Mouse (Mus musculus) midbrain, embryonic 16.5 days (tissue): Measurements from ENCODE around the gene Gclc. TPM values are rescaled to one million over a fixed set of nuclear protein-coding genes. Genes with fewer than 3 reads are reported as not detected.

ENCODE experiments used
- ATAC-seq: fragments of 200-750 bp; cut with Nextera tagmentation; 2 replicates; pipeline ENCODE4 v1.8.0; 2017; ENCODE audit warnings: moderate TSS enrichment
- H3K27ac ChIP-seq: fragments of 300-500 bp; sonication (generic); 2 replicates; pipeline ENCODE4 v1.5.1; 2014; ENCODE audit warnings: mild to moderate bottlenecking, low read length, mixed read lengths
- H3K27me3 ChIP-seq: fragments of 300-500 bp; sonication (generic); 2 replicates; pipeline ENCODE4 v1.6.1; 2014; ENCODE audit warnings: low read depth, low read length, mixed read lengths; ENCODE audit not compliant: control insufficient read depth, insufficient read depth
- H3K36me3 ChIP-seq: fragments of 300-500 bp; sonication (generic); 2 replicates; pipeline ENCODE4 v1.6.1; 2014; ENCODE audit warnings: mild to moderate bottlenecking, low read length, moderate library complexity, mixed read lengths; ENCODE audit not compliant: control insufficient read depth, insufficient read depth
- H3K4me1 ChIP-seq: fragments of 300-500 bp; sonication (generic); 2 replicates; pipeline ENCODE4 v1.6.1; 2014; ENCODE audit warnings: mild to moderate bottlenecking, low read length, mixed read lengths; ENCODE audit not compliant: control insufficient read depth, insufficient read depth
- H3K4me2 ChIP-seq: fragments of 300-500 bp; sonication (generic); 2 replicates; pipeline ENCODE4 v1.6.1; 2014; ENCODE audit warnings: mild to moderate bottlenecking, low read length, mixed read lengths
- H3K4me3 ChIP-seq: fragments of 300-500 bp; sonication (generic); 2 replicates; pipeline ENCODE4 v1.5.1; 2014; ENCODE audit warnings: low read depth, mild to moderate bottlenecking, low read length, moderate library complexity, mixed read lengths
- H3K9ac ChIP-seq: fragments of 300-500 bp; sonication (generic); 2 replicates; pipeline ENCODE4 v1.6.1; 2014; ENCODE audit warnings: low read depth, low read length, mixed read lengths
- H3K9me3 ChIP-seq: fragments of 300-500 bp; sonication (generic); replicated peaks from 2 replicates; pipeline ENCODE4 v1.6.1; 2014; ENCODE audit warnings: mild to moderate bottlenecking, low read length, mixed read lengths; ENCODE audit not compliant: control insufficient read depth, poor library complexity, severe bottlenecking
- WGBS: fragments of 180-500 bp; shearing (Covaris S2); extraction: QIAGEN DNeasy Blood & Tissue Kit; methylation state at CpG from one replicate; pipeline ENCODE4 v1.1.7; 2014; 5-methylcytosine and 5-hydroxymethylcytosine counted together
- polyA plus RNA-seq: library from polyadenylated mRNA; unstranded; fragments of >200 nt; fragmentation: Nextera tagmentation; extraction: Ambion mirVana; gene quantifications from 2 replicates; pipeline ENCODE4 v1.2.1, GENCODE M21; 2015

Gclc gene
- polyA plus RNA-seq, 1 experiment from 2014 or later = 15.1 TPM

GRCm38 (mm10) chr9:77785466-77785865 is 31.1 kb downstream of the Gclc start:
- Histone ChIP-seq H3K4me2 (no peak overlapping the region), H3K4me3 (no peak overlapping the region), H3K9me3 (no peaks in the 10 kb centered on the region), H3K36me3 (peaks cover 20% of the 10 kb centered on the region), H3K27me3 (no peaks in the 10 kb centered on the region), H3K4me1 (no peaks in the 10 kb centered on the region), H3K27ac (no peak overlapping the region), H3K9ac (no peak overlapping the region)
- no peak for ATAC-seq
- 88% methylated on average over 8 of the region's 8 CpGs for WGBS

GRCm38 (mm10) chr9:77787936-77788335 is 33.6 kb downstream of the Gclc start:
- no peak overlapping the region for H3K4me2 ChIP-seq
- H3K9ac ChIP-seq = no peak overlapping the region
- 95% methylated on average over 7 of the region's 7 CpGs for WGBS
- H3K4me3 ChIP-seq = no peak overlapping the region
- H3K27me3 ChIP-seq = no peaks in the 10 kb centered on the region
- no peak overlapping the region for H3K27ac ChIP-seq
- no peaks in the 10 kb centered on the region for H3K4me1 ChIP-seq
- no peak for ATAC-seq
- peaks cover 24% of the 10 kb centered on the region for H3K36me3 ChIP-seq
- H3K9me3 ChIP-seq = no peaks in the 10 kb centered on the region

- Histone ChIP-seq H3K27ac (no peak overlapping the region), H3K27me3 (no peaks in the 10 kb centered on the region), H3K9me3 (no peaks in the 10 kb centered on the region), H3K4me1 (no peaks in the 10 kb centered on the region), H3K4me2 (no peak overlapping the region), H3K36me3 (peaks cover 29% of the 10 kb centered on the region), H3K9ac (no peak overlapping the region), H3K4me3 (no peak overlapping the region)
- 59% methylated on average over 12 of the region's 12 CpGs for WGBS
- ATAC-seq = peak; percentile 91
Measured at GRCm38 (mm10) chr9:77789615-77790348, 35.4 kb downstream of the Gclc start.

GRCm38 (mm10) chr9:77793838-77794237 is 39.5 kb downstream of the Gclc start:
- Histone ChIP-seq H3K4me3 (no peak overlapping the region), H3K9me3 (no peaks in the 10 kb centered on the region), H3K36me3 (peaks cover 12% of the 10 kb centered on the region; the same call in 1 of the 2 replicates), H3K4me1 (no peaks in the 10 kb centered on the region), H3K27me3 (no peaks in the 10 kb centered on the region), H3K27ac (no peak overlapping the region), H3K9ac (no peak overlapping the region), H3K4me2 (no peak overlapping the region)
- WGBS = 24% methylated on average over 3 of the region's 3 CpGs
- no peak for ATAC-seq

GRCm38 (mm10) chr9:77802461-77802860 is 48.1 kb downstream of the Gclc start:
- no peaks in the 10 kb centered on the region for H3K9me3 ChIP-seq
- no peak overlapping the region for H3K4me3 ChIP-seq
- H3K36me3 ChIP-seq = no peaks in the 10 kb centered on the region
- WGBS = 60% methylated on average over 7 of the region's 7 CpGs
- no peak overlapping the region for H3K4me2 ChIP-seq
- H3K4me1 ChIP-seq = peaks cover 4% of the 10 kb centered on the region
- no peaks in the 10 kb centered on the region for H3K27me3 ChIP-seq
- ATAC-seq = no peak
- no peak overlapping the region for H3K9ac ChIP-seq
- H3K27ac ChIP-seq = no peak overlapping the region

- peak; percentile 58; the same call in 1 of the 2 replicates for ATAC-seq
- no peak overlapping the region for H3K9ac ChIP-seq
- no peaks in the 10 kb centered on the region for H3K27me3 ChIP-seq
- WGBS = 51% methylated on average over 3 of the region's 3 CpGs
- H3K36me3 ChIP-seq = no peaks in the 10 kb centered on the region
- peak overlapping the region; percentile 42 for H3K4me2 ChIP-seq
- H3K27ac ChIP-seq = 0 out of 2 replicates have a peak overlapping the region, but pooled peaks have one; percentile 22
- no peak overlapping the region for H3K4me3 ChIP-seq
- no peaks in the 10 kb centered on the region for H3K9me3 ChIP-seq
- peaks cover 4% of the 10 kb centered on the region for H3K4me1 ChIP-seq
Measured at GRCm38 (mm10) chr9:77806426-77806825, 52.1 kb downstream of the Gclc start.

GRCm38 (mm10) chr9:77806842-77807668 is 52.7 kb downstream of the Gclc start:
- Histone ChIP-seq H3K27ac (no peak overlapping the region), H3K36me3 (no peaks in the 10 kb centered on the region), H3K4me3 (no peak overlapping the region), H3K4me1 (peaks cover 4% of the 10 kb centered on the region), H3K4me2 (peak overlapping the region; percentile 42), H3K27me3 (no peaks in the 10 kb centered on the region), H3K9me3 (no peaks in the 10 kb centered on the region), H3K9ac (no peak overlapping the region)
- ATAC-seq = peak; percentile 92
- WGBS = 20% methylated on average over 12 of the region's 12 CpGs

GRCm38 (mm10) chr9:77808481-77808880 is 54.1 kb downstream of the Gclc start:
- H3K27ac ChIP-seq = no peak overlapping the region
- no peak overlapping the region for H3K4me2 ChIP-seq
- no peak for ATAC-seq
- no peaks in the 10 kb centered on the region for H3K27me3 ChIP-seq
- no peaks in the 10 kb centered on the region for H3K36me3 ChIP-seq
- no peak overlapping the region for H3K9ac ChIP-seq
- WGBS = 90% methylated on average over 6 of the region's 6 CpGs
- peaks cover 4% of the 10 kb centered on the region for H3K4me1 ChIP-seq
- no peaks in the 10 kb centered on the region for H3K9me3 ChIP-seq
- H3K4me3 ChIP-seq = no peak overlapping the region

GRCm38 (mm10) chr9:77818858-77819257 is 64.5 kb downstream of the Gclc start:
- 0 out of 2 replicates have a peak, but pooled peaks have one; percentile 51 for ATAC-seq
- Histone ChIP-seq H3K36me3 (no peaks in the 10 kb centered on the region), H3K9ac (no peak overlapping the region), H3K4me3 (no peak overlapping the region), H3K4me2 (no peak overlapping the region), H3K27me3 (no peaks in the 10 kb centered on the region), H3K27ac (no peak overlapping the region), H3K4me1 (no peaks in the 10 kb centered on the region), H3K9me3 (no peaks in the 10 kb centered on the region)
- WGBS = 65% methylated on average over 7 of the region's 7 CpGs
